Mouse (Mus musculus): Measurements from ENCODE around the gene Fam118a. TPM values are rescaled to one million over a fixed set of nuclear protein-coding genes. Genes with fewer than 3 reads are reported as not detected.
A peak's percentile ranks its signal among the peaks of the same experiment; 100 is the strongest.
"Not testable (repeated sequence)": the region's sequence is repeated elsewhere in the genome, so short reads cannot be mapped to it uniquely, and the experiment has no call there.

The Fam118a gene
- total RNA-seq (2014; rRNA removed) (16.0 and 18.2 TPM in 2 replicates), polyA plus RNA-seq (2015; fragmentation: Nextera tagmentation; extraction: Ambion mirVana) (29.0 and 30.3 TPM in 2 replicates)

DNA sequence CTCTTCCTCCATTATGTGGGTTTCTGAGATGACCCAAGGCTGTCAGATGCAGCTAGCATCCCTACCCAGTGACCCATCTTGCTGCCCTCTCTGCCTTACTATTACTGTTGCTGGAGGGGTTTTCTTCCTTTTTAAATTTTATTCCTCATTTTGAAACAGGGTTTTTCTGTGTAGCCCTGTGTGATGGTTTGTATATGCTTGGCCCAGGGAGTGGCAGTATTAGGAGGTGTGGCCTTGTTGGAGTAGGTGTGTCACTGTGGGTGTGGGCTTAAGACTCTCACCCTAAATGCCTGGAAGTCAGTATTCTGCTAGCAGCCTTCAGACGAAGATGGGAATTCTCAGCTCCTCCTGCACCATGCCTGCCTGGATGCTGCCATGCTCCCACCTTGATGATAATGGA lies at the start of gene Fam118a:
Fam118a (plus strand) TSS at position 301 of the 400 bp plus-strand sequence.
- not testable (repeated sequence) for H3K4me2 ChIP-seq (ENCODE audit: low read depth, low read length); H3K27me3 ChIP-seq (ENCODE audit: insufficient read depth, low read length); H3K4me3 ChIP-seq (ENCODE audit: low read length); H3K9me3 ChIP-seq (ENCODE audit: low read length); H3K36me3 ChIP-seq (ENCODE audit: insufficient read depth, low read length); DNase-seq (ENCODE audit: low spot score); H3K9ac ChIP-seq (replicated peaks; ENCODE audit: low read length); H3K4me1 ChIP-seq (ENCODE audit: insufficient read depth, low read length); ATAC-seq; H3K27ac ChIP-seq
- WGBS: 52% methylated on average over 1 of the region's 1 CpGs

DNA sequence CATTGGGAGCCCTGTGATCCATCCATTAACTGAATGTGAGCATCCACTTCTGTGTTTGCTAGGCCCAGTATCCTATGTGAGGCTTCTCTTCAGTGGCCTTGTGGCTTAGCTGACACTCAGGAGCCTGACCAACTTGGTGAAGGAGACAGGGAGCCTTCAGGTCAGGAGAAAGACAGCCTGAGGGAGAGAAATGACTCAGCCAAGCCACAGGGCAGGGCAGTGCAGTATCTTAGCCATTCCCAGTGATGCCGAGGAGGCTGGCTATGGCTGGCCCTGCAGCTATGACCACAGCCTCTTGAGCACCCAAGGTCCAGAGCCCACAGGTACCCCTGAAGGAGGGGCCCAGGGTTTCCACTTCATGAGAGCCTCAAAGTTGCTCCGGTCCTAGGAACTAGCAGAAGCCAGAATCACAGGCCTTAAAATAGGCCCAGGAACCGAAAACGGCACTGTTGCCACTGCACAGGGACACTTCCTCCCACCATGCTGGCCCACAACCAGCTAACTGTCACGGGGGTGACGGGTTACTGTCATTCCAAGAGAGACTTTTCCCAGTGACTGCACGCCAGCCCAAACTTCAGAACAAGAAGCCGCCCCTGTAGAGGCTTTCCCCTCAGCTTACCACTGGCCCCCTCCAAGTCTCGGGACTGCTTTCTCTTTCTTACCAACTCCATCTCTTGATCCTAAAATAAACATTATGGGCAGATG lies 47.0 kb upstream of the Fam118a start:
- no peak overlapping the region for H3K4me3 ChIP-seq (ENCODE audit: low read length)
- no peak for ATAC-seq
- H3K4me1 ChIP-seq (ENCODE audit: insufficient read depth, low read length): peaks cover 24% of the 10 kb centered on the region
- no peak for TF ChIP-seq CTCF (IDR thresholded peaks at IDR 0.05; ENCODE audit: low read depth)
- DNase-seq (ENCODE audit: low spot score): no peak
- H3K4me2 ChIP-seq (ENCODE audit: low read depth, low read length): no peak overlapping the region
- no peaks in the 10 kb centered on the region for H3K36me3 ChIP-seq (ENCODE audit: insufficient read depth, low read length)
- H3K27ac ChIP-seq: no peak overlapping the region
- H3K9me3 ChIP-seq (ENCODE audit: low read length): no peaks in the 10 kb centered on the region
- no peak overlapping the region for H3K9ac ChIP-seq (replicated peaks; ENCODE audit: low read length)
- H3K27me3 ChIP-seq (ENCODE audit: insufficient read depth, low read length): no peaks in the 10 kb centered on the region
- 66% methylated on average over 9 of the region's 9 CpGs for whole genome bisulfite sequencing

DNA sequence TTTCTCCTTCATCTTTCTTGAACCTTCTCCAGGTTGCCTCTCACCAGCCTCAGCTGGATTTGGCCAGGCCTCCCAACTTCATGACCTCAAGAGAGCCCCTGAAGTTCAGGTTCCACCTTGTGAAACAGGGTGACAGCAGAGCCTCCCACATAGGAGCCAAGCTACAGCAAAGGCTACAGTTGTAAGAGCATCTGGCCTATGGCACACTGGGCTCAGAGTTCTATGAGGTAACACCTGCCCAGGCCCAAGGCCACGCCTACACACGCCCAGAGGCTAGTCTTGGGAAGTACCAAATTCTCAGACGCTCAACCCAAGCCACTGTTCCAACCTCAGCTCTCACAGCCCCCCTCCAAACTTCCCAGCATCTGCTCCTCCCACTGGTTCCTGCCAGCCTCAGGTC lies 45.9 kb upstream of the Fam118a start:
- no peaks in the 10 kb centered on the region for H3K9me3 ChIP-seq (ENCODE audit: low read length)
- TF ChIP-seq CTCF (IDR thresholded peaks at IDR 0.05; ENCODE audit: low read depth): no peak
- no peak overlapping the region for H3K9ac ChIP-seq (replicated peaks; ENCODE audit: low read length)
- no peaks in the 10 kb centered on the region for H3K27me3 ChIP-seq (ENCODE audit: insufficient read depth, low read length)
- H3K4me1 ChIP-seq (ENCODE audit: insufficient read depth, low read length): peaks cover 22% of the 10 kb centered on the region
- no peak for ATAC-seq
- H3K27ac ChIP-seq: no peak overlapping the region
- DNase-seq (ENCODE audit: low spot score): no peak
- no peak overlapping the region for H3K4me2 ChIP-seq (ENCODE audit: low read depth, low read length)
- WGBS: 93% methylated on average over 3 of the region's 3 CpGs
- H3K36me3 ChIP-seq (ENCODE audit: insufficient read depth, low read length): no peaks in the 10 kb centered on the region
- H3K4me3 ChIP-seq (ENCODE audit: low read length): no peak overlapping the region

DNA sequence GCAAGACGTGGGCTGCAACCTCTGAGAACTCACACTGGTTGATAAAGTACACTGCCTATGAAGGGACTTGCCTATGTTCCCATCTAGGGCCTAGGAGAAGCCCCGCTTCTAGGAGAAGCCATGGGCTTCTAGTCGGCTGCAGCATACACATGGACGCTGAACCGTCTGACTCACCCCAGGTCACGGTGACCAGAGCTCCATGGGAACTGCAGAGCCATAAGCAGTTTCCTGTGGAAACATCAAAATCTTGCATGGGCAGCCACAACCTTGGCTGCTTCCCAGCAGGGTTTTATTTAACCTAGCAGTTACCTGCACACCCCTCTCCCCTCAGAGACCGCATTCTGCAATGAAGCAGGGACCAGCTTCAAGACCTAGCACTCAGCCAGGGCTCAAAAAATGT lies 45.0 kb upstream of the Fam118a start:
- no peak overlapping the region for H3K9ac ChIP-seq (replicated peaks; ENCODE audit: low read length)
- H3K27me3 ChIP-seq (ENCODE audit: insufficient read depth, low read length): no peaks in the 10 kb centered on the region
- TF ChIP-seq CTCF (IDR thresholded peaks at IDR 0.05; ENCODE audit: low read depth): no peak
- no peak overlapping the region for H3K4me3 ChIP-seq (ENCODE audit: low read length)
- WGBS: 83% methylated on average over 7 of the region's 7 CpGs
- H3K36me3 ChIP-seq (ENCODE audit: insufficient read depth, low read length): no peaks in the 10 kb centered on the region
- no peak overlapping the region for H3K27ac ChIP-seq
- H3K9me3 ChIP-seq (ENCODE audit: low read length): no peaks in the 10 kb centered on the region
- no peak overlapping the region for H3K4me2 ChIP-seq (ENCODE audit: low read depth, low read length)
- DNase-seq (ENCODE audit: low spot score): no peak
- ATAC-seq: no peak
- peaks cover 22% of the 10 kb centered on the region for H3K4me1 ChIP-seq (ENCODE audit: insufficient read depth, low read length)

DNA sequence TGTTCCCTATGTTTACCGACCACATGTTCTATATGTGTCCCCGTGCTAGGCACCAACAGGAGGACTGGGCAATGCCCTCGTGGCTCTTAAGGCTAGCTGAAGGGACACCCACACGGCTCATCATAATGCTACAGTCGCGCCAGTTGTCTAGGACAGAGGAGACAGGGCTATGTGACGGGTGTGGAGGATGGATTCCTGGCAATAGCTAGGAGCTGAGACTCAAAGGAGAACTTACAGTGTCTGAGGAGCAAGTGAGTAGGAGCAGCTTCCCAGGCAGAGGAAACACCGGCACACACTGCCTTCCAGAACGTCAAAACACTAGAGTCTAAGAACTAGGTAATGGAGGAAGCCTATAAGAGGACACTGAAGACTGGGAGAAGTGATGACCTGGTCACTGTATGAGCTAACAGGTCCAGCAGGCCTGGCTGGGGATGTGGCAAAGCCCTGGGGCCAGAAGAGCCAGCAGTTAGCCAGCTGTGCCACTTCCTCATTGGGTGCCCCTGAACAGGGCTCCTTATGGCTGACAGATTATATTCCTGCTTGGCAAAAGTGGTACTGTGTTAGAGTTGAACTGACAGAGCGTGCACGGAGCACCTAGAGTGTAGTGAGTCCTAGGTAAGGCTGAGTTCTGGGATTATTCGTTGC lies 43.1 kb upstream of the Fam118a start:
- peak overlapping the region; percentile 93 for H3K4me2 ChIP-seq (ENCODE audit: low read depth, low read length)
- no peak for DNase-seq (ENCODE audit: low spot score)
- 72% methylated on average over 12 of the region's 12 CpGs for WGBS
- H3K9ac ChIP-seq (replicated peaks; ENCODE audit: low read length): 0 out of 2 replicates have a peak overlapping the region, but pooled peaks have one; percentile 97
- ATAC-seq: no peak
- no peaks in the 10 kb centered on the region for H3K27me3 ChIP-seq (ENCODE audit: insufficient read depth, low read length)
- H3K4me3 ChIP-seq (ENCODE audit: low read length): peak overlapping the region; percentile 82
- no peak for TF ChIP-seq CTCF (IDR thresholded peaks at IDR 0.05; ENCODE audit: low read depth)
- no peaks in the 10 kb centered on the region for H3K36me3 ChIP-seq (ENCODE audit: insufficient read depth, low read length)
- H3K27ac ChIP-seq: no peak overlapping the region
- peaks cover 27% of the 10 kb centered on the region for H3K4me1 ChIP-seq (ENCODE audit: insufficient read depth, low read length)
- no peaks in the 10 kb centered on the region for H3K9me3 ChIP-seq (ENCODE audit: low read length)

DNA sequence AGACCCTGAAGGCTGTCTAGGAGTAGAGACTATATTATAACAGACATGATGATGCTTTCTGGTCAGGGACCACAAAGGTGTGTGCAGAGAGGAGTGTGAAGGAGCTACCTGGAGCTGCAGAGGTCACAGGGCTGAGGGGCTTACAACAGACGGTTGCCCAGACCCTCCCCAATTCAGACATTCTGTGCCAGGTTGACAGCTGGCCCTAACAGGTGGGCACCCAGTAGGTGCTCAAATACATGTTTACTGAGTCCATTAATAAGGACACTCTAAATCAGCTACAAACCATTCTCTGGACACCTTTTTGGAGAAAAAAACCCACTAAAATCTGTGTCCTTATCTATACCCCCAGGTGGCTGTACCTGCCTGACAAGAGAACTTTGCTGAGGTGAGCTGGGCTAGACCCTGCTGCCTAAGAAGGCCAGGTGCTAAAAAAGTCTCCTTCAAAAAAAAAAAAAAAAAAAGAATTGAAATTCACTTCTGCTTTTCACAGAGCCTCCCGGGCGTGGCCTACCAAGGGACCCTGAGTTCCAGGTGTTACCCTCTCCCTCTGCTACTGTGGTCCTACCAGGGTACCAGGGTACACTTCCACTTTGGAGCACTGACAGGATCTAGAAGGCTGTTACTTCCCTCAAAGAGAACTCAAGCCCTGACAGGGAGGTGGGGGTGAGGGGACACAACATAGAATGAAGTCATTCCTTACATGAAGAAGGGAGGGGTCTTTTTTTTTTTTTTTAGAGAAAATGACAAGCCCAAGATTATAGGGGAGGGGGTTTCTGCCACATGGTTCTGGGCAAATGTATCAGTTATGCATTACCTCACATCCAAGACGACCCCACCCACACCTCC lies 42.4 kb upstream of the Fam118a start:
- no peak for ATAC-seq
- H3K27ac ChIP-seq: 0 out of 2 replicates have a peak overlapping the region, but pooled peaks have one; percentile 90

More for the DNA sequence above, 42.4 kb upstream of the Fam118a start:
- TF ChIP-seq CTCF (IDR thresholded peaks at IDR 0.05; ENCODE audit: low read depth): no peak
- Histone ChIP-seq H3K9me3 (ENCODE audit: low read length) (no peaks in the 10 kb centered on the region), H3K9ac (replicated peaks; ENCODE audit: low read length) (peak overlapping the region; percentile 97), H3K4me1 (ENCODE audit: insufficient read depth, low read length) (peaks cover 27% of the 10 kb centered on the region), H3K36me3 (ENCODE audit: insufficient read depth, low read length) (no peaks in the 10 kb centered on the region), H3K4me3 (ENCODE audit: low read length) (peak overlapping the region; percentile 82), H3K4me2 (ENCODE audit: low read depth, low read length) (peak overlapping the region; percentile 93), H3K27me3 (ENCODE audit: insufficient read depth, low read length) (no peaks in the 10 kb centered on the region)
- WGBS: 53% methylated on average over 4 of the region's 4 CpGs
- DNase-seq (ENCODE audit: low spot score): no peak

All from hindbrain, postnatal 0 days (tissue).